Mouse (Mus musculus): ENCODE measurements around the gene Sh3bp1.

Gene Sh3bp1

DNA sequence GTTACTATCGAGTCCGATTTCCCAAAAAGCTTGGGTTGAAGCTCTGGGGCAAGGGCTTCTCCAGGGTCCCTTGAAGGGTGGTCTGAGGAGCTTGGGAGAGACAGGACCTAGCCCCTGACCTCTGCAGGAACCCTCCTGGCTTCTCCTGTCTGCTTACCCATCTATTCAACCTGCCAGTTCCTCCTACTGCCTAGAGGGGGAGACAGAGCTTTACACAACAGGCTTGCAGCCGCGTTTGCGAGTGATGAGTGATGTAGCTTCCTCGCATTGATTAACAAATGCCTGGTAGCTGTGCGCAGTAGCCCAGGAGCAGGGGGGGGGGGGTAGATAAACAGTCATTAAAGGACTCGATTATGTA lies 16.1 kb downstream of the Sh3bp1 start:
- peak in 1 of 2 experiments; percentile 65 for DNase-seq (ENCODE audit: low spot score in 2 of 2)

DNA sequence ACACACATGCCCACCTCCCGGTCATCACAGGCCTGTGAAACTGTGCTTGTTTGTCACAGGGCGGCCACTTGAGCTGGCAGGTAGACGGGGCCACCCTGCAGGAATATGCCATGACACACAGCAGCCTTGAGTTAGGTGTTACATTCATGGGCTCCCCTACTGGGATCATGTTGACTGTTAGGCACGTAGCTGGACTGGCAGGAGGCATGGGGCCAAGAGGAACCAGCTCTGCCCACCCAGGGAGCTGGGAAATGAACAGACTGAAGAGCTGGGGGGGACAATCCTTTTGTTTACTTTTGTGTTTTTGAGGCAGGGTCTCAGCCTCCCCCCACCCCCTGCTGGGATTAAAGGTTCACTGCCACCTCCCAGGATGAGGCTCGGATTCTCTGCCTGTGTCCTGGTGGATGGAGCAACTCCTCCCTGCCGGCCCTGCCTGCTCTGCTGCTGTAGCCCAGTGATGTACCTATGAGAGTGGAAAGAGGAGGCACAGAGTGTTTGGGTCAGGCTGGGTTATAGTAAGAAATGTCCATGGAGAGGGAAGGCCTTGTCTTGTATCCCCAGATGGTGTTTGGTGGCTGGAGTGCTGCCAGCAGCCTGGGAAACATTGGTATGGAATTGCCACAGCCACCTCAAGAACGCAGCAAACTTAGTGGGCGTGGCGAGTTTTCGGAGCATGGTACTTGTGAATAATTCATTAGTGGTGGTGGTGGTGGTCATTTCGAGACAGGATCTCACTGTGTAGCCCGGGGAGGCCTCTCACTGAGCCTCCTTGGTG lies 16.7 kb downstream of the Sh3bp1 start:
- DNase-seq (ENCODE audit: low spot score in 2 of 2) = peak in 1 of 2 experiments; percentile 44

DNA sequence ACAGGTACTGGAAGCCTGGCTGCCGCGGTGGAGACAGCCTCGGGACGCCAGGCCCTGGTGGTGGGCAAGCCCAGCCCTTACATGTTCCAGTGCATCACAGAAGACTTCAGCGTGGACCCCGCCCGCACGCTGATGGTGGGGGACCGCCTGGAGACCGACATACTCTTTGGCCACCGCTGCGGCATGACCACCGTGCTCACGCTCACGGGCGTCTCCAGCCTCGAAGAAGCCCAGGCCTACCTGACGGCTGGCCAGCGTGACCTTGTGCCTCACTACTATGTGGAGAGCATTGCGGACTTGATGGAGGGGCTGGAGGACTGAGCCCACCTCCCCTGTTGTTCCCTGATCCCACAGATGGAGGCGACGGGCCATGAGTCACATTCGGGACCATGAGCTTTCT lies 18.6 kb downstream of the Sh3bp1 start:
- DNase-seq (ENCODE audit: low spot score in 2 of 2) = no peak

DNA sequence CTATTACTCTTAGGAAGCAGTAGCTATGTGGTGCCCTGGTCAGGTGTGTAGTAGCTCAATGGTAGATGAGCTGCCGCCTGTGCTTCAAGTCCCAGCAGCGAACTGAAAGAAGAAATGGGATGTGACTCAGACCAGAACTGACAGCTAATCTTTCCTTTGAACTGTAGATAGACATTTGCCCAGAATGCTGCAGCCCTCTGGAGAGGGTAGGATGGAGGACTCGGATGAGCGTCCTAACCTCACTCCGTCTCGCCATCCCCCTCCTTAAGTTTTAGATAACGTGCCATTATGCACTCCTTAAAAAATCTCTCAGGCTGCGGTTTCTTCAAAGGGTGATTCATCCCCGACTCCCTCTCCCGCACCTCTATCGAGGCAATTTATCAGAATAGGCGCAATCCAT lies 20.3 kb downstream of the Sh3bp1 start:
- no peak for DNase-seq (ENCODE audit: low spot score in 2 of 2)

DNA sequence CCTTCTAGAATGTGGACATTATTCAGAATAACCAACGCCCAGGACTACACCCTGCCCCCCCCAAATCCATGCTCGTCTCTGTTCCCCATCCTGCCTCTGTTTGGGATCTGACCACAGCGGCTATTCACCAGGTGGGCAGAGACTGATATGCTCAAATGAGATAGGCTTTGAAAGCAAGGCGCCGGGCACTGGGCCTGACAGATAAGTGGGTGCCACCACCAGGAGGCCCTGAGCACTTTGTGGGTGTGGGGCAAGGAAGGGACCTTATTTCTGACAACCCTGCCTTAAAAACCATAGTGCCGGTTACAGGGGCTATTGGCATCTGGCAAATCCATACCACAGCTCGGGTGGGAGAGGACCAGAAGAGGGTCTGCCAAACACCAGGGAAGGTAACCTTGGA lies 23.1 kb downstream of the Sh3bp1 start:
- no peak for DNase-seq (ENCODE audit: low spot score in 2 of 2)

DNA sequence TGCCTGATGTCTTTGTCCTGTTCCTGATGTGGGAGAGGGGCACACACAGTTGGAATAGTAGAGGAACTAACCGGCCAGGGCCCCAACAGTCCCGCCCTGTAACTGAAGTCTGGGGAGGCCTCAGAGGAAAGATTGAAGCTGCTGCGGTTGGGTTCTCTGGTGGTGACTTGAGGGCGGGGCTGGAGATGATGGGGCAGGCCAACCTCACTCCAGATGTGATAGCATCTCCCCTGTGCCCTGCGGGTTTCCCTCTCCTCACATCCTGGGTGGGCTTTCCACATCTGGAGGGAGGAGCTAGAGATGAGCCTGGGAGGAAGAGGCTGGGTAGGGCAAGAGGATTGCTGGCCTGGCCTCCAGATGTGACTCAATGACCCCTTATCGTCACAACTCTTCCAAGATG lies 24.0 kb downstream of the Sh3bp1 start:
- no peak for DNase-seq (ENCODE audit: low spot score in 2 of 2)

DNA sequence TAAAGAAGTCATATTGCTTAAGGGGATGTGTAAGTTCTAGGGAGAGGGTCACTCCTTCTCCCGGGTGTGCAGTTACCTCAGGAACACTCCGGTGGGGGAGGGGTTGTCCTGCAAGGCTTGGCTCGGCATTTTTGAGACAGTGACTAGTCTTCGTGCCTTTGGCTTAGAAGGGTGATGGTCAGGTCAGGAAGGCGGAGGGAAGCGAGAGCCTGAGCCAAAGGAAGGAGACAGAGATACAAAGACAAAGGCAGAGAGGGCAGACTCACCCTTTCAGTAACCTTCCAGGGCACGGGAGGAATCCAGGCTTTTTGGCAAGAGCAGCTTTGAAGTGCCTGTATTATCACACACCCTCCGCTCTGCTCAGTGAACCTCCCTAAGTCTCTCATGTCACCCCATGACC lies 25.6 kb downstream of the Sh3bp1 start:
- no peak for DNase-seq (ENCODE audit: low spot score in 2 of 2)

DNA sequence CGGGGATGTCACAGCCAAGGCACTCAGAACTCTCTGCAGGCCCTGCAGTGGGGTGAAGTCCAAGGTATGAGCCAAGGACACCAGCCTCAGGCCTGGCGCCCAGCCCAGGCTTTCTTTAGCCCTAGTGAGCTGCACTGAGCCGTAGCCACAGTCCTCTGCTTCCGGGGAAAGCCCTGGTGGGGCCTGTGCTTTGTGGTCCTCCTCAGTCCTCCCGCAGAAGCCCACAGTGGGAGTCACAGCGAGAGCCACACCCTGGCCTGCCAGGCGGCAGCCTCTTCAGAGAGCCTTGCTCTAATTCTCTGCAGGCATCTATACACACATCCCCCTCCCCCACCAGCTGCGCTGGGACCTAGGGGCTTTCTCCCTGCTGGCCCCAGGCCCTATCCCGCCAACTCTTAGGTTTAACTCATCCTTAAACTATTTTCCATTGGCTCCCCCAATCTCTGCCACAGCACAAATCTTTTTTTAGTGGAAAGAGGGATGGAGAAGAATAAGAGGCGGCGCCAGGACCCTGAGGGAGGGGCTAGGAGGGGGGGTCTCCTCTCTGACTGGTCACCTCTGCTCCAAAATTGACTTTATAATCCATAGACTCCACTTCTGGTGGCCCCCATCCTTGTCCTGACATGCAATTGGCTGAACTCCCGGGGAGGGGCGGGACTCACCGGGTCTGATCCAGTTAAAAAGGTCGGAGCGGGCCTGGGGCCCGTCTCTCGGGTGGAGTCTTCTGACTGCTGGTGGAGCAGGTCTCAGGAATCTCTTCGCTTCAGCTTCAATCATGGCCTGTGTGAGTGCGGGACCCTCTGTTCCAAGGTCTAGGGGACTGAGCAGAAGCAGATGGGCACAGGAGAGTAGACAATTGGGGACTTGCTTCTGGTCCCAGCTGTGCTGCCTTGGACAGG lies 26.7 kb downstream of the Sh3bp1 start, which contains the start of gene Lgals1:
Gene Lgals1, plus strand, starts transcription at position 705 of the 899 bp plus-strand sequence.
- DNase-seq (ENCODE audit: low spot score in 2 of 2) = peak; percentile 44 to 78

DNA sequence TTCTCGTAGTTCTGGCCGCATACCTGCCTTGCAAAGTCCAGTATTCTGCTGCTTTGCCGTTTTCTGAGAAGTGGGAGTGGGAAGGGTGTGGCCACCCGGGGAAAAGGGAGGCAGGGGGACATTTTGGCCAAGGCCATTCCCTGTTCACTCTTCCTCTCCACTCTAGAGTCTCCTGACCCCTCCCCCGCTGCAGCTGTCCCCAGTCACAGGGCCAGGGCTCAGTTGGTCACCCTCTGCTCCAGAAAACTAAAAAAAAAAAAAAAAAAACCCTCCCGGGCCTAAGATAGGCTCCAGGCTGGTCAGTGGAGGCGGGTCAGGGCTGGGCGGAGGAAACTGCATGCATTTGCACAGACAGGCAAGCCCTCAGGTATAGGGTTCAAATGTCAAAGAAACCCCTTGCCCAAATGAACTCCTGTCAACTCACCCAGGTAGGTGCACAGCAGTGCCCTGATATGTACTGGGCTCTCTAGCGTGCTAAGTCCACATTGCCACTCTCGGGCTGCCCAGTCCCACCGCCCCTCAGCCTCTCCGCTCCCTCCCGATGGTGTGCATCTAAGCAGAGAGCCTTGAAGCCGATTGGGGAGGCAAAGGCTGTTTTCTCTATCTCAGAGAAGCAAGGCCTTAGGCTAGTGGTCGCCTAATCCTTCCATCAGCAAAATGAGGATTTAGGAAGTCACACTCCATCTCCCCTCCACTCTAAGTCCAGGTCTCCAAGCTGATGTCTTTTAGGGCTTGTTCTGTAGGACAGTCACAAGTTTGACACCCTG lies 27.6 kb downstream of the Sh3bp1 start:
- no peak for DNase-seq (ENCODE audit: low spot score in 2 of 2)

DNA sequence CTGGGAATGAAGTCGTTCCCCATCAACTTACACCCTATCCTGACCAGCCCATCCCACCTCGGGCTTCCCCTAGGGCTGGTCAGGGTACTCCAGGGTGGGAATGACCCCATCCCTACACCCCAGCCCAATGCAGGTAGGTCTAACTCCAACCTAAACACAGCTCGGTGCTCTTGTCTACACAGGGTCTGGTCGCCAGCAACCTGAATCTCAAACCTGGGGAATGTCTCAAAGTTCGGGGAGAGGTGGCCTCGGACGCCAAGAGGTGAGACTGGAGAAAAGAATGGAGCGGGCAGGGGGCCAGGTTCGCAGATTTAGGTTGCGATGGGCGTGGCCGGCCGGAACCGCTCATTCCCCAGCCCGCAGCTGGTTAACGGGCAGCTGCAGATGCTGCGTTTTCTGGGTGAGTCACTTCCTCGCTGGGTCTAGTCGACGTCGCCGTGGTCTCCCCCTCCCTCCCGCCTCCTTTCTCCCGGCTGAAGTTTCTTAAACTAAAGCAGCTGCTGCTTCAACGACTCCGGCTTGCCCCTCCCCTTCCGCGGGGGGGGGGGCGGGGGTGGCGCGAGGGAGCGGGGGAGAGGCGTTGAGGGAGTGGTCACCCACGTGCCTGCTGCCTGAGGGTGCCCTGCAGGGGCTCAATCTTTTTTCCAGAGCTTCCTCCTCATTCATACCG lies 28.4 kb downstream of the Sh3bp1 start:
- DNase-seq (ENCODE audit: low spot score in 2 of 2) = no peak

DNA sequence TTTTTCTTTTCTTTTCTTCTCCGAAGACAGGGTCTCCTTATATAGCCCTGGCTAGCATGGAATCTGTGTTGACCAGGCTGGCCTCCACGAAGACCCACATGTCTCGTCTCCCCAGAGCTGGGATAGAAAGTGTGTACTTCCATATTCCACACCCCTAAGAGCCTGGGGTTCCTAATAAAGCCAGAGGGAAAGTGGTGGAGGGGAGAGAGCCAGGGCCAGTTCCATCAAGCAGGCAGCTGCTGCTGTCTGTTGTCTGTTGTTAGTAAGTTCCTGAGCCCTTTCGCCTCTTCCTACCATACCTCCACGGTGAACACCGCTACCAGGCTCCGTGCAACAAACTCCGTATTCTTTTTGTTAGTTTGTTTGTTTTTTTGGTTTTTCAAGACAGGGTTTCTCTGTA lies 29.0 kb downstream of the Sh3bp1 start:
- DNase-seq (ENCODE audit: low spot score in 2 of 2) = no peak

DNA sequence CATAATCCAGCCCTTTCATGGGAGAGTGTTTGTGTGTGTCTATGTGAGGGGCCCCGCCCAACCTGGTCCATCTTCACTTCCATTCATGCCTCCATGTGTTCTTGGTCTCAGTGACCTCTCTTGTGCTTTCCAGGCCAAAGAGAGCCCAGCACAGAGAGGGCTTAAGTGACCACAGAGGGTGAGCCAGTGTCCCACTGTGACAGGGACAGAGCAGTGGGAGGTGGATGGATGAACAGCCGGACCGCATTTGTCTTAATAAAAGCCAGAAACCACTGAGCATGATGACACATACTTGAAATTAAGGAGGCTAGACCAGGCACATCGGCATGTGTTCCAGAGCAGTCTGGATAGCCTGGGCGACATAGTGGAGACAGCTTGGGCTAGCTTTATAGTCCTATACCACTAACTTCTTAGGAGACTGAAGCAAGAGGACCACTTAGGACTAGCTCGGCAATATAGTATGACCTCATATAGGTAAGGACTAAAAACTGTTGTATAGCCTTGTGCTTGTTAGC lies 30.7 kb downstream of the Sh3bp1 start:
- no peak for DNase-seq (ENCODE audit: low spot score in 2 of 2)

DNA sequence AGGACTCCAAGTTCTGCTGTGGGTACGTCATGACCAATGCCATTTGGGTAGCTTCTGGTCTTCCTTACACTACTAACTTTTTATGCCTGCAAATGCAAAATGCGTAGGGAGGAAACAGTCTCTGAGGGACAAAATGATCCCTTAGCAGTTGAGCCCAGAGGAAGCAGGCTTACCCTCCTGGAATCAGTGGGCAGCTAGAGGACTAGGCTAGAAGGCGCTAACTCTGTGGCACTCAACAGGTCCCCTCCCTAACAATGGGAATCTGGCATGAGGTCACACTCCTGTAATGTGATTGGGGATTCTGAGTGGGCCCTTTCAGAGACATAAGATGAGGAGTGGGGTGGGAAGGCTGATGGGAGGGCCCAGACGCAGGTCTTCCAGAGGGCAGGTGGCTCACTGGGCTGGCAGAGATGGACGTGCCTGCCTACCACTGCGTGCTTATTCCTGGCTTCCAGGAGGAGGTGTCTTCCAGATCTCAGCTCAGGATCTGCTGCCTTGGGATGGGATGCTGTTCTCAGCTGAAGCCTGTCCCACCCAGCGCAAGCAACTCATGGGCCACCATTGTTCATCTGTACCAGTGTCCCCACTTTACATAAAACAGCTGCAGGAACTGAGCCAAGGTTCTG lies 31.3 kb downstream of the Sh3bp1 start:
- no peak for DNase-seq (ENCODE audit: low spot score in 2 of 2)

DNA sequence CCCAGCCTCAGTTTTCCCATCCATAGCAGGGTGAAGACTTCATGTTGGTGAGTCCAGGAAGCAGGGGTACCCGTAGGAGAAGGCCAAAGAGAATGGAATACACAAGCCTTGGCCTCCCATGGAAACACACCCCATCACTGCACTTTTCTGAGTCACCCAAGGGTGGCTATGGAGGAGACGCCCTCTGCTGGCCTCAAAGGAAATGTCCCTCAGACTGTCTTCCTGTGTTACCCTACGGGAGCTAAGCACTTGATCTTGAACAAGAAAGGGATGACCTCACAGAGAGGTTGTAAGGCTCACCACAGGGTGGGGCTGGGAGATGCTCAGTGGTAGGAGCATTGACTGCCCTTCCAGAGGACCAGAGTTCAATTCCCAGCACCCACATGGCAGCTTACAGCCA lies 32.0 kb downstream of the Sh3bp1 start:
- no peak for DNase-seq (ENCODE audit: low spot score in 2 of 2)

DNA sequence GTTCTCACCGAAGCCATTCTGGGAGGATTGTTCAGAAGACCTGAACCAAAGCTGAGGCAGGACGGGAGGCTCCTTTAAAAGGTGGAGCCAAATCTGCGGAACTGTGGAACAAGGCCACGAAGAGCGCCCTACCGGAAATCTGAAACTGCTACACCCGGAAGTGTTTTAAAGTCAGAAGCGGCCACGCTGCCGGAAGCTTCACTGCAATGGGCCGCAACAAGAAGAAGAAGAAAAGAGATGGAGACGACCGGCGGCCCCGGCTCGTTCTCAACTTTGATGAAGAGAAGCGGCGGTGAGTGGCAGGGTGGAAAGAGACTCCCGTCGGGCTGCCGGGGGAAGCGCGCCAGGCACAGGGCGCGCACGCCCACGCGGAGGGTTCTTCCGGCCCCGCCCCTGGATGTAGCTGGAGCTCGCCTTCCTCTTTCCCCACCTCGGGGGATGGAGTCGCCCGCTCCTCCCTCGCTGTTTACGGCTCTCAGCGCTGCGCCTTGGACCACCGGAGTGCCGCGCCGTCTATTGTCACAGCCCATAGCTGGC lies 35.3 kb downstream of the Sh3bp1 start, which contains the start of gene Nol12:
Gene Nol12, plus strand, starts transcription at position 150 of the 537 bp plus-strand sequence.
- DNase-seq (ENCODE audit: low spot score in 2 of 2) = peak; percentile 61 to 83

DNA sequence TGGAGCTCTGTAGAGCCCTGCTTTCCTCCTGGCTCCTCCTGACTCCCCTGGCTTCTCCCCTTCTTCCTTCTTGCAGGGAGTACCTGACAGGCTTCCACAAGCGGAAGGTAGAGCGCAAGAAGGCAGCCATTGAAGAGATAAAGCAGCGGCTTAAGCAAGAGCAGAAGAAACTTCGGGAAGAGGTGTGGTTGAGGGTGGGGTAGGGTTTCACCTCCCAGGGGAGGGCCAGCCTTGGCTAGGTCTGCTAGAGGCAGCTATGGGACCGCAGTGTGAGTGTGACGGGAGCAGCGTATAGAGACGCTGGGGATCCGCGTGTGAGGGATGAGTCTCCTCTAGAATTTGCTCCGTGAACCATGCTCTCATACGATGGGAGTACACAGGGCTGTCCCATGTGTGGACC lies 36.8 kb downstream of the Sh3bp1 start:
- DNase-seq (ENCODE audit: low spot score in 2 of 2) = no peak

DNA sequence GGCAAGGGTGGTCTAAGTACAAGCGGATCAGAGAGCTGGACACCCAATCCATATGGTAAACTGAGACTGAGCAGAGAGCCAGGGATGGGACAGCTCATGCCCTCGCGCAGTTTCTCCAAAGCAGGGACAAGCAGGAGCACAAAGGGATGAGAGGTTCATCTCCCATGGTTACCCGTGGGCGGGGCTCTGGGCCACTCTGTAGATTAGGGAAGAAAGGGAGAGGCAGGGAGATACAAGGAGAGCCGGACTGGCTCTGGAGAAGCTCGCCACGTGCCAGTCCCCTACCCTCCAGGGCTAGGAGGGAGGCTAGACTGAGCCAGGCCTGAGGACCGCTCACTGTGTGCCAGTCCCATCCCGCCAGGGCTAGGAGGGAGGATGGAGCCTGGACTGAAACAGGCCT lies 37.7 kb downstream of the Sh3bp1 start:
- DNase-seq (ENCODE audit: low spot score in 2 of 2) = no peak

DNA sequence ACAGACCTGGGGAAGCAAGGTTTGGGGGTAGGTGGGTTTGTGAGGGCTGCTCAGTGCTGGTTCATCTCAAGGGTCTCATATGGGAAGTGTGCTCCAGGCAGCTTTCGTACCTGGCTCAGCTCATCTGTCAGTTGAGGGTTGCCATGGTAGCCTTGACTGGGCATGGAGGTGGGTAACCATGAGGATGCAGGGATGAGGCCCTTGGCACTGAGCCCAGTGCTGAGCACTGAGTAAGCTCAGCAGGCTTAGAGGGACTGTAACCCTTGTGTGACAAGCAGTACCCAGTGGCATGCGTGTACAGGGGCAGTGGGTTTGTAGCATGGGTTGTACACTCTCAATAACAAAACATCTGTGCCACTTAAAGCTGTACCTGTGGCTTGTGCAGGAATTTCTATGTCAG lies 38.4 kb downstream of the Sh3bp1 start:
- no peak for DNase-seq (ENCODE audit: low spot score in 2 of 2)

DNA sequence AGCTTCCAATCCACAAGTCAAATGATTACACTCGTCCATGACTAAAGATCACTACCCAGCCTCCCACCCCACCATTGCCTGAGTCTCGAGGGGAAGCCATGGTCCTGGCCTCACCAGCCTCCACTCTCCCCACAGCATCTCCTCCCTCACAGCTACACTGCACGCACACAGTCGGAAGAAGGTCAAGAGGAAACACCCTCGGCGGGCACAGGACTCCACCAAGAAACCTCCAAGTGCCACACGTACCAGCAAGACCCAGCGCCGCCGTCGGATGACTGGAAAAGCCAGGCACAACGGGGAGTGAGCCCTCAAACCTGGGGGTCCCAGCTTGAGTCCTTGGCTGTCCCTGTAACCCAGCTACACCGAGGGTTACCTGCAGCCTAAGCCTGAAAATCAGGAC lies 40.8 kb downstream of the Sh3bp1 start:
- no peak for DNase-seq (ENCODE audit: low spot score in 2 of 2)

DNA sequence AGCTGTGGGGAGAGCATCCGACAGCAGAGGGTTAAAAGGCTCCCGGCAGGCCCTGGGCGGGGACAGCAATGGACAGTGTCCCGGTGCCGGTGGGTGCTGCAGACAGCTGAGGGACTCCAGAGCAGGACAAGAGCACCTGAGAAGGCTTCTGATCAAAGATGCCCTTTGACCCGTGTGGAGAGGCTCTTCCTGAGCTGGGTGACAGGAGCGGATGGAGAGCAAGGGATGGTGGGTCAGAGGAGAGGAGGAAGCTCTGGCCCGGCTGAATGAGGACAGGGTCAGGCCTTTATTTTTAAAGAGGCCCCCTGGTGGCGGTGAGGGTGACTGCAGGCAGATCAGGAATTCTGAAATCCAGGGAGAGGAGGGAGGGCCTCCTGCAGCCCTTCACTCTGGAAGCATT lies 43.1 kb downstream of the Sh3bp1 start:
- peak; percentile 81 to 86 for DNase-seq (ENCODE audit: low spot score in 2 of 2)

DNA sequence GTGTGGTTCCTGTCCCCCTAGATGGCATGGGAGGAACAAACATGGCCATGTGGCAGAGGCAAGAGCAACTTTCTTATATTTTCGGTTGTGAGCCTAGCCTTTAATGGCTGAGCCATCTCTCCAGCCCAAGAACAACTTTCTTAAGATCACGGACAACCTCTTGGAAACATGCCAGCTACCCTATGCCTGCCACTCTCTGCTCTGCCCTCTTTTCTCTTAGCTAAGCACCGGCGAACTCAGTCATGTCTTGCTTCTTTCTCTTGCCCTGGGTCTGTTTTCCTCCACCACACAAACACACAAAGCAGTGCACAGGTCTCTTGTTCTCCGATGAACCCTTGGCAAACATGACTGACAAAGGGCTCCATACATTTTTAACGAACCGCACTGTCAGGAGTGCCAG lies 46.7 kb downstream of the Sh3bp1 start:
- DNase-seq (ENCODE audit: low spot score in 2 of 2) = no peak
